Mouse (Mus musculus) heart, embryonic 16.5 days (tissue): ENCODE data around the gene Carns1. TPM values are rescaled to one million over a fixed set of nuclear protein-coding genes. Genes with fewer than 3 reads are reported as not detected.

ENCODE experiments used
- ATAC-seq: fragments of 200-750 bp; cut with Nextera tagmentation; replicated peaks from 2 replicates; pipeline ENCODE4 v1.8.0; 2017; ENCODE audit warnings: moderate number of reproducible peaks; ENCODE audit not compliant: insufficient read depth, low FRiP score; ENCODE audit errors: extremely low read depth
- H3K27ac ChIP-seq: fragments of 300-500 bp; sonication (generic); 2 replicates; pipeline ENCODE4 v1.5.1; 2014; ENCODE audit warnings: mild to moderate bottlenecking, low read length, control low read depth, moderate library complexity
- H3K27me3 ChIP-seq: fragments of 300-500 bp; sonication (generic); 2 replicates; pipeline ENCODE4 v1.6.1; 2014; ENCODE audit warnings: low read length, mixed read lengths; ENCODE audit not compliant: control insufficient read depth, insufficient read depth
- H3K36me3 ChIP-seq: fragments of 300-500 bp; sonication (generic); 2 replicates; pipeline ENCODE4 v1.6.1; 2014; ENCODE audit not compliant: control insufficient read depth, insufficient read depth
- H3K4me1 ChIP-seq: fragments of 300-500 bp; sonication (generic); 2 replicates; pipeline ENCODE4 v1.6.1; 2014; ENCODE audit warnings: low read length, mixed read lengths; ENCODE audit not compliant: control insufficient read depth, insufficient read depth
- H3K4me2 ChIP-seq: fragments of 300-500 bp; sonication (generic); 2 replicates; pipeline ENCODE4 v1.6.1; 2014; ENCODE audit warnings: low read depth, mild to moderate bottlenecking, control low read depth, low read length
- H3K4me3 ChIP-seq: fragments of 300-500 bp; sonication (generic); 2 replicates; pipeline ENCODE4 v1.5.1; 2014; ENCODE audit warnings: mild to moderate bottlenecking, control low read depth, low read length
- H3K9ac ChIP-seq: fragments of 300-500 bp; sonication (generic); 2 replicates; pipeline ENCODE4 v1.6.1; 2014; ENCODE audit warnings: low read length, control low read depth
- H3K9me3 ChIP-seq: fragments of 300-500 bp; sonication (generic); replicated peaks from 2 replicates; pipeline ENCODE4 v1.6.1; 2016; ENCODE audit warnings: low read length; ENCODE audit not compliant: control insufficient read depth
- WGBS: fragments of 180-500 bp; shearing (Covaris S2); extraction: QIAGEN DNeasy Blood & Tissue Kit; methylation state at CpG from one replicate; pipeline ENCODE4 v1.1.7; 2014; 5-methylcytosine and 5-hydroxymethylcytosine counted together
- polyA plus RNA-seq: library from polyadenylated mRNA; unstranded; fragments of >200 nt; fragmentation: Nextera tagmentation; extraction: Ambion mirVana; gene quantifications from 2 replicates; pipeline ENCODE4 v1.2.1, GENCODE M21; 2015

Gene Carns1
- polyA plus RNA-seq, 1 experiment from 2014 or later: 15.9 TPM

DNA sequence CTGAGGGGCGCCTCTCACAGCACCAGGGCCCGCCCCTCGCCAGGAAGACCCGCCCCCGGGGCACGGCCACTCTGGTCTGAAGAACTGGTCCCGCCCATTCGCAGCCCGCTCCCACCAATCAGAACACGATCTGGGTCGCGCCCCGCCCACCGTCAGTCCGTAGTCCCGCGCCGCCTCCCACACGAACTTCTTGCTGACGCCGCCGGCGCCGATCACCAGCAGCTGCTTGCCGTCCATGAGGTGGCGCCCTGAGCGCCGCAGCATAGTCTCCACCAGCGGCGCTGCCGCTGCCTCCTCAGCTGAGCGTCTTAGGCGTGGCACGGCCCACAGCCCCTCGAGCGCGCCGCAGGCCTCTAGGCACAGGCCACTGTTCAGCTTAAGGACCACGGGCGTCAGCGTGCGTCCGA, 5.9 kb downstream of the Carns1 start:
- under 1% methylated on average over 43 of the region's 43 CpGs for WGBS
- peak overlapping the region; percentile 93 for H3K4me2 ChIP-seq
- H3K36me3 ChIP-seq: no peaks in the 10 kb centered on the region
- H3K27ac ChIP-seq: peak overlapping the region; percentile 97
- ATAC-seq: peak; percentile 90
- peak overlapping the region; percentile 58 for H3K4me3 ChIP-seq
- H3K9ac ChIP-seq: peak overlapping the region; percentile 94
- H3K4me1 ChIP-seq: peaks cover 53% of the 10 kb centered on the region
- no peaks in the 10 kb centered on the region for H3K9me3 ChIP-seq
- no peaks in the 10 kb centered on the region for H3K27me3 ChIP-seq

DNA sequence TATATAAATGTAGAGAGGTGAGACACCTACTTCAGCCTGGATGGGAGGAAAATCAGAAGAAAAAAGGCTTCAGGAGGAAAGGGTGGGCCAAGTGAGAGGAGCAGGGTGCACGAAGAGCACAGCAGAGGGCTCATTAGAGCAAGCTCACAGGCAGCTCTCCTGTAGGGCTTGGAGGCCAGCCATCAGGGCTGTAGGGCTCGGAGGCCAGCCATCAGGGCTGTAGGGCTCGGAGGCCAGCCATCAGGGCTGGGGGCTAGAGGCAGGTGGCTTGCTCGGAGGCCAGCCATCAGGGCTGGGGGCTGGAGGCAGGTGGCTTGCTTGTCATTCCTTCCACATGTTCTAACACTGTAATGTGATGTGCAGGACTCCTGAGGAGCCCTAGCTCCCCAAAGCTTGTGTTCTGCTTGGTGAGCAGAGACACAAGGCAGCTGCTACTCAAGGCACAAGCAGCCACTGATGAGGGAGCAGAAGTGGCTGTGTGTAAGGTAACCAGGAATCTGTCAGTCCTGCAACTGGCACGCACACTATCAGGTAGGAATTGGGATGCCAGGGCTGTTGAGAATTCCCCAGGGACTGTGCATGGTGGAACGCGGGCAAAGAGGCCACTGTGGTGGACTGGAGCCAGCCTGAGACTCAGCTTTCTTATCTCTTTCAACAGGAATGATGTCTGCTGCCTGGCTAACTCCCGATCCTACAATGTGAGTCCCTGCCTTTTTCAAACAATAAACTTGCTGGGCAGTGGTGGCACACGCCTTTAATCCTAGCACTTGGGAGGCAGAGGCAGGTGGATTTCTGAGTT, 8.4 kb downstream of the Carns1 start:
- peaks cover 46% of the 10 kb centered on the region for H3K4me1 ChIP-seq
- 35% methylated on average over 9 of the region's 9 CpGs for WGBS
- no peak for ATAC-seq

DNA sequence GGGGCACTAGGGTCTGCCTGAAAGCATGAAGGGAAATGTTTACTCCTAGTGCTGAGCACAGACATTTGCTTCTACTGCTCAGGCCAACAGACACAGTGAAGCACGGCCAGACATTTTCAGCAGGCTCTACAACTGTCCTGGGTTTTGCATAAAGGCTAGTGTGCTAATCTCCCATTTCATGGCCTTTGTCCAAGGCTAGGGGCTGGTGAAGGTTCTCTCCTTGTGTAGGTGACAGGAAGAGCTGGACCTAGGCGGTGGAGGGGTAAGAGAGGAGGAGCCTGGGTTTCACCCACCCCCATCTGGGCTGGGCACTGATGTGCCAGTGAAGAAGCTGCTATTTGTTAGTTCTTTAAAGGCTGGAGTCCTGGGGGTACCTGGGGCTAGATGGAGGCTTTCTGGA, 10.6 kb downstream of the Carns1 start:
- Histone ChIP-seq H3K27me3 (no peaks in the 10 kb centered on the region), H3K4me1 (peaks cover 25% of the 10 kb centered on the region), H3K4me3 (no peak overlapping the region), H3K36me3 (peaks cover 10% of the 10 kb centered on the region), H3K9ac (no peak overlapping the region), H3K27ac (no peak overlapping the region), H3K4me2 (no peak overlapping the region), H3K9me3 (no peaks in the 10 kb centered on the region)
- 69% methylated on average over 2 of the region's 2 CpGs for WGBS
- no peak for ATAC-seq

More for the DNA sequence above, 8.4 kb downstream of the Carns1 start:
- Histone ChIP-seq H3K9ac (peak overlapping the region; percentile 53; the same call in 1 of the 2 replicates), H3K9me3 (no peaks in the 10 kb centered on the region), H3K27me3 (no peaks in the 10 kb centered on the region), H3K4me2 (0 out of 2 replicates have a peak overlapping the region, but pooled peaks have one; percentile 5), H3K27ac (peak overlapping the region; percentile 92), H3K36me3 (no peaks in the 10 kb centered on the region), H3K4me3 (no peak overlapping the region)

GRCm38 (mm10) chr19:4164100-4164499, 11.2 kb downstream of the Carns1 start:
- H3K4me3 ChIP-seq: no peak overlapping the region
- no peak overlapping the region for H3K27ac ChIP-seq
- H3K9ac ChIP-seq: no peak overlapping the region
- peaks cover 24% of the 10 kb centered on the region for H3K4me1 ChIP-seq
- ATAC-seq: no peak
- no peak overlapping the region for H3K4me2 ChIP-seq
- 76% methylated on average over 3 of the region's 3 CpGs for WGBS
- H3K36me3 ChIP-seq: peaks cover 16% of the 10 kb centered on the region
- H3K9me3 ChIP-seq: no peaks in the 10 kb centered on the region
- no peaks in the 10 kb centered on the region for H3K27me3 ChIP-seq

DNA sequence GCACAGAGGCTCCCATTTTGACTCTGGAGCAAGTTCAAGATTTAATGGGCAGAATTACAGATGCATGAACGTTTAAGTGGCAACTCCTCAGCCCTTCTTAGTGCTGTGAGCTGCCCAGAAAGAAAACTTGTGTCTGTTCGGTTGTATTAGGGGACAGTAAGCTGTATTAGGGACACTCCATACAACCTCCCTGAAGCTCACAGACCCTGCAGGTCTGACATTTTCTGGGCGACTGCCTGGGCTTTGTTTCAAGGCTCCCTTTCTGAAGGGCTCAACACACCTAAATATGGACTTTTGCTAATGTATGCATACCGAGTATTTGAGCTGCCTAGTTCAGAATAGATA, 11.8 kb downstream of the Carns1 start:
- Histone ChIP-seq H3K27me3 (no peaks in the 10 kb centered on the region), H3K27ac (peak overlapping the region; percentile 44), H3K4me3 (peak overlapping the region; percentile 75), H3K9ac (peak overlapping the region; percentile 84), H3K4me2 (peak overlapping the region; percentile 98), H3K4me1 (peaks cover 24% of the 10 kb centered on the region), H3K9me3 (no peaks in the 10 kb centered on the region), H3K36me3 (peaks cover 18% of the 10 kb centered on the region)
- 29% methylated on average over 4 of the region's 4 CpGs for WGBS
- no peak for ATAC-seq

- Histone ChIP-seq H3K27ac (peak within 1 kb of the TSS; percentile 44), H3K36me3 (peaks cover 18% of the 10 kb centered on the region), H3K9me3 (no peaks in the 10 kb centered on the region), H3K4me3 (peak within 1 kb of the TSS; percentile 75), H3K4me2 (peak within 1 kb of the TSS; percentile 98), H3K27me3 (no peaks in the 10 kb centered on the region), H3K9ac (peak within 1 kb of the TSS; percentile 84), H3K4me1 (peaks cover 24% of the 10 kb centered on the region)
- ATAC-seq: peak; percentile 78
- WGBS: 7% methylated on average over 42 of the region's 42 CpGs
Observed at GRCm38 (mm10) chr19:4162646-4163542, 12.4 kb downstream of the Carns1 start, which contains the start of gene Rps6kb2. Gene Rps6kb2, minus strand, starts transcription at chr19:4163354.

DNA sequence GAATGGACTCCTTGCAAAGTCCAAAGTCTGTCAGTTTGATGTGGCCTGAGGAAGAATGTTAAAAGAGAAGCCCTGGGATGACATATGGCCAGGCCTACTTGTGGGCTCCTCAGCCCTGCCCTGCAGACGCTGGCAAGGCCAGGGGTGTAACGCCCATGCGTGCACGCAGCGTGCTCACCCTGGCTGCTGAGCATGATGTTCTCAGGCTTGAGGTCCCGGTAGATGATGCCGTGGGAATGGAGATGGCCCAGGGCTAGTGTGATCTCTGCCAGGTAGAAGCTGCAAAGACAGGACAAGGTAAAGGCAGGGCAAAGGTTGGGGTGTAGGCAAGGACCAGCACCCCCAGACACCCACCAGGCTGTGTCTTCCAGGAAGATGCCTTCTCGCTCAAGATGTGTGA, 16.2 kb downstream of the Carns1 start:
- WGBS: 94% methylated on average over 8 of the region's 8 CpGs
- Histone ChIP-seq H3K27ac (no peak overlapping the region), H3K9ac (no peak overlapping the region), H3K4me2 (no peak overlapping the region), H3K27me3 (no peaks in the 10 kb centered on the region), H3K36me3 (peaks cover 26% of the 10 kb centered on the region), H3K4me3 (no peak overlapping the region), H3K4me1 (peaks cover 10% of the 10 kb centered on the region), H3K9me3 (no peaks in the 10 kb centered on the region)
- no peak for ATAC-seq

DNA sequence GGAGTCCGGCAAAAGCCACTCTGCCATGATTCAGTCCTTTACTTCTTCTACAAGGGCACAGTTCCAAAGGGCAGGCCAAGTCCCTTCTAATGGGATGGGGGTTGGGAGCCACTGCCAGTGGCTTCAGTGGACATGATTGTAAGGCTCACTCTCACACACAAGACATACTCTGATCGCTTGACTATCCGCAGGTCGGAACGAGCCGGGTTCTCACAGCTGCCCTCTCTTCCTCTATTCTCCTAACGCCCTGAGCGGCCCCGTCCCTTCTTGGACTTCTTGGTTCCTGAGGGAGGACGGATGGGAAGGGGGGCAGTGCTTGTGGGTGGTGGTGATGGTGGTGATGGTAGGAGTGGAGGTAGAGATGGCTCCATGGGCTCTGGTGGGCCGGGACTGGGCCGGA, 18.5 kb downstream of the Carns1 start:
- H3K9me3 ChIP-seq: no peaks in the 10 kb centered on the region
- no peak overlapping the region for H3K9ac ChIP-seq
- no peak overlapping the region for H3K4me2 ChIP-seq
- no peak overlapping the region for H3K4me3 ChIP-seq
- WGBS: 89% methylated on average over 12 of the region's 12 CpGs
- no peak for ATAC-seq
- no peaks in the 10 kb centered on the region for H3K27me3 ChIP-seq
- no peak overlapping the region for H3K27ac ChIP-seq
- peaks cover 30% of the 10 kb centered on the region for H3K36me3 ChIP-seq
- 0 out of 2 replicates have a peak, but pooled peaks cover 2% of the 10 kb centered on the region for H3K4me1 ChIP-seq
